Mouse (Mus musculus): ENCODE results near the gene Pkmyt1. TPM values are rescaled to one million over a fixed set of nuclear protein-coding genes. Genes with fewer than 3 reads are reported as not detected.
A peak's percentile ranks its signal among the peaks of the same experiment; 100 is the strongest.

Pkmyt1 gene
- total RNA-seq, 1 experiment from 2014 or later = 6.5 TPM

DNA sequence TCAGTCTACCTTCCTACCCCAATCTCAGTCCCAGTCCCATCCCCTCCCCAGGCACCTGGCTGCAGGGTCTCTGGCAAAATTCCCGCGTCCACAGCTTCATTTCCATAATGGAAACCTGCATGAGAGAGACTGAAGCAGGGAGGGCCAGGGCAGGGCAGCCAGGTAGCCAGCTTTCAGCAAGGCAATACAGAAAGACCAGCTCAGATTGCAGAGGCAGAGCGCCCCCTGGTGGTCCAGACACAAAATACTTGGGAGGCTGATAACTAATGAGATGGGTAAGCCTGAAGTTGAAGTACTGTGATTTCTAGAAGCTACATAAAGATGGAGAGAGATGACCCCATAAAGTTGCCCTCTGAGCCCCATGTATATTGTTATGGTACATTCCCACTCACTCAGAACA is 19.9 kb upstream of the Pkmyt1 start:
- ATAC-seq (ENCODE audit: extremely low read depth, insufficient number of reproducible peaks, low FRiP score, poor library complexity, severe bottlenecking) = peak; percentile 75

- no peak for ATAC-seq (ENCODE audit: extremely low read depth, insufficient number of reproducible peaks, low FRiP score, poor library complexity, severe bottlenecking)
Observed at GRCm38 (mm10) chr17:23717003-23717402, 9.1 kb upstream of the Pkmyt1 start.

DNA sequence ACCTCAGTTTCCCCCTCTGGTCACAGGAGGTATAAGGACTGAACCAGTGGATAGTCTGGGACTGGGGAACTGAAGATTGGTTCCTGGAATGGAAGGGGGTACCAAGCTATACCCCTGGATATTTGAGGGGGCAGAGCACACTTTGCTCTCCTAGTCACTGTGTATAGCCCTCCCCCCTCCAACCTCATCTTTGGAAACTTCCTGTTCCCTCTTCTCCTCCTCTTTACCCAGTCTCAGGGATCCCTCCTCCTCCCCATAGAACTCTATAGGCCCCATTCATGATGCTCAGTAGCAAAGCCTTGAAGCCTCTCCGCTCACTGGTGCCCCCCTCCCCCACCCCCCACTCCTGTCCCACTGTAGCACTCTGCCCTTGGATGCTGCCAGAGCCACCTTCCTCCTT is 6.7 kb upstream of the Pkmyt1 start:
- ATAC-seq (ENCODE audit: extremely low read depth, insufficient number of reproducible peaks, low FRiP score, poor library complexity, severe bottlenecking) = no peak

DNA sequence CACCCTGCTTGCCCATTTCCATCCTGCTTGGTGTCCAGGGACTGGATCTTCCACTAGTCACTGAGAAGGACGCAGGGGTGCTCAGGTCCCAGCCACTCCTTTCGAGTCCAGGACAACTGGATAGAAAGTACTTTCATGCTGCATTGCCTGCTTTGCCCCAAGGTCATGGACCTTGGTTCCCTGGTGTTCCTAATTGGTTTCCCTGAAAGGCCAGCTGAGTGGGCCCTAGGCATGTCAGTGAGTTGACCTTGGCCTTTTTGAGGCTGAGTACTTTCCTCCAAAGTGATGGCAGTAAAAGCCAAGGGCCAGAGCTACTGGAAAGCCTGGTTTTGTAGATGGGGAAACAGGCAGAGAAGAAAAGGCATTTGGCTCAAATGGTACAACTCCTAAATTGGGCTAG is 4.2 kb upstream of the Pkmyt1 start:
- ATAC-seq (ENCODE audit: extremely low read depth, insufficient number of reproducible peaks, low FRiP score, poor library complexity, severe bottlenecking) = no peak

GRCm38 (mm10) chr17:23722376-23723125 is 3.6 kb upstream of the Pkmyt1 start, which contains the start of gene 1520401A03Rik:
1520401A03Rik (minus strand) TSS chr17:23722783.
- no peak for ATAC-seq (ENCODE audit: extremely low read depth, insufficient number of reproducible peaks, low FRiP score, poor library complexity, severe bottlenecking)

DNA sequence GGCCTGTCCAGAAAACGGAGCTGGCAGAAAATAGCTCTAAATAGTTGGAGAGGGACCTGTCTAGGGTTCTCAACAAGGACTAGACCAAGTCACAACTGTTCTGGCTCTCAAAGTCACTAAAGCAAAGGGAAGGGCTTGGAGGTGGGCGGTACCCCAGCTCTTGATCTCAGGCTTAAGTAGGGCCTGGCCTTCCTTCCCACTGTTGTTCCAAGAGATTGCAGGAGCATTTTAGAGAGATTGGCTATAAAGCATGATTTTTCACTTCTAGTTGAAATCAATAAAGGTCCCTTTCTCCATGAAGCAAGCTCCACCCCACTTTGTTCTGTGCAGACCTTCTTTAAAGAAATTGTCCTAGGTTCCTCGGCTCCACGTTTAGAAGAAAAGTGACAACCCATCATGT is 659 bp upstream of the Pkmyt1 start:
- ATAC-seq (ENCODE audit: extremely low read depth, insufficient number of reproducible peaks, low FRiP score, poor library complexity, severe bottlenecking) = no peak

DNA sequence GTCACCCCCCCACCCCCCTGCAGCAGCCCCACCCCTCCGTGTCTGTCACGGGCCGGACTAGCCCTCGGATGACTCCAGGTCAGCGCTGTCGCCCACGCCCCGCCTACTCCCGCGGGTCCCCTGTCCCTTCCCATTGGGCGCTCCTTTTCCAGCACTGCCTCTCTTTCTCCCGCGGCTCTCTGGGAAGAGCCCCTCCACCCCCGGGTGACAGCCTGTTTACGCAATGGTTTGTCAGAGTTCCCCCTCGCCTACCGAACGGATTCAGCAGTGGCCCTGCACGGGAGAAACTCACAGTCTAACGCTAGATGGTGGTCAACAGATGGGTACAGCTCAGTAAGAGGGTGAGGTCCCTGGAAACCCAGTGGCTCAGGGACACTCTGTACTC is 614 bp downstream of the Pkmyt1 start:
- ATAC-seq (ENCODE audit: extremely low read depth, insufficient number of reproducible peaks, low FRiP score, poor library complexity, severe bottlenecking) = no peak

DNA sequence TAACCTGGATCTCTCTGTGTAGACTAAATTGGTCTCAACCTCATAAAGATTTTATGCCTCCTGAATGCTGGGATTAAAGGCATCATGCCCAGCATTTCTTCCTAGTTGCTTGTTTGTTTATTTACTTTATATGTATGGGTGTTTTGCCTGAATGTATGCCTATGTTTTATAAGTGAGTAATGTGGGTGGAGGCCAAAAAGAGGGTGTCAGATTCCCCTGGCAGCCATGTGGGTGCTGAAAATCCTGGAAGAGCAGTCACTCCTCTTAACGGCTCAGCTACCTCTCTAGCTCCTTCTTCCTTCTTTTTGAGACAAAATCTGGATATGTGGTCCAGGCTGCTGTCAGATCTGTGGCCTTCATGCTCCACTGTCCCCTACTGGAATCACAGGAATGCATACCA is 4.3 kb downstream of the Pkmyt1 start:
- ATAC-seq (ENCODE audit: extremely low read depth, insufficient number of reproducible peaks, low FRiP score, poor library complexity, severe bottlenecking) = no peak

DNA sequence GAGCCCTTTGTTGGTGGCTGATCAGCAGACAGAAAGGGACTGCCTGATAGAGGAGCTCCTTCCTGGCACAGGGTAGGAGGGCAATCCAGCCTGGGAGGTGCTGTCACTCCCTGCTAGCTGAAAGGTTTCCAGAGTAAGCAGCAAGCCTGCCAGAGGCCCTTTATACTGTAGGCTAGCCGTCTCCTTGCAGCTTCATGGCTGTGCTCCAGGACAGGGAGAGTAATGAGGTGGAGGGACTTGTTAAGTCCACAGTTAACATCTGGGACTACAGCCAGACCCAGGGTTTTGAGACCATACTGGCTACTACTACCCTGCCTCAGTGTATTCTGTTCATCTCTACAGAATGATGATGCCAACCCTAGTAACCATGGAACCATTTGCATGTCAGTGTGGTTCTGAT is 8.2 kb downstream of the Pkmyt1 start:
- ATAC-seq (ENCODE audit: extremely low read depth, insufficient number of reproducible peaks, low FRiP score, poor library complexity, severe bottlenecking) = no peak

GRCm38 (mm10) chr17:23737493-23738445 is 11.6 kb downstream of the Pkmyt1 start:
- no peak for ATAC-seq (ENCODE audit: extremely low read depth, insufficient number of reproducible peaks, low FRiP score, poor library complexity, severe bottlenecking)

- ATAC-seq (ENCODE audit: extremely low read depth, insufficient number of reproducible peaks, low FRiP score, poor library complexity, severe bottlenecking) = no peak
Observed at GRCm38 (mm10) chr17:23738836-23739201, 12.7 kb downstream of the Pkmyt1 start.

GRCm38 (mm10) chr17:23739202-23740135 is 13.3 kb downstream of the Pkmyt1 start:
- no peak for ATAC-seq (ENCODE audit: extremely low read depth, insufficient number of reproducible peaks, low FRiP score, poor library complexity, severe bottlenecking)

DNA sequence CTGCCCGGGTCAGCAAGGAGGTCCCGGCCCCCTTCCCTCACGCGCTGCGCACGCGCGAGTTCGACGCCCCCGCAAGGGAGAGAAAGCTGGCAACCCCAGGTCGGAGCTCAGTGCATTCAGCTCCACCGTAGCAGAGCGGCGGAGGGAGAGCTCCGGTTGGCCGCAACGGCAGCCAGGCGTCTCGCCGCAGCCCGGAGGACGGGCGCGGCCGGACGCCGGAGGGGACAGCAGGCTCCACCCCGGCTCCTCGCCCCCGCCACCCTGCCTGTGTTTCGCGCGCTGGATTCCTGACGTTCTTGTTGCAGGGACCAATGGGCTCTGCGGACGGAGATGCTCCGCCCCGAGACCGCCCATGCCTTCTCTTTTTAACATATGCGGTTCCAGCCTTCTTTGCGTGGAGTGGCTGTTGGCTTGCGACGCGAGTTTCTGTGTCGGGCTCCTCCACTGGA is 14.0 kb downstream of the Pkmyt1 start:
- peak; percentile 68; the same call in 1 of the 2 replicates for ATAC-seq (ENCODE audit: extremely low read depth, insufficient number of reproducible peaks, low FRiP score, poor library complexity, severe bottlenecking)

DNA sequence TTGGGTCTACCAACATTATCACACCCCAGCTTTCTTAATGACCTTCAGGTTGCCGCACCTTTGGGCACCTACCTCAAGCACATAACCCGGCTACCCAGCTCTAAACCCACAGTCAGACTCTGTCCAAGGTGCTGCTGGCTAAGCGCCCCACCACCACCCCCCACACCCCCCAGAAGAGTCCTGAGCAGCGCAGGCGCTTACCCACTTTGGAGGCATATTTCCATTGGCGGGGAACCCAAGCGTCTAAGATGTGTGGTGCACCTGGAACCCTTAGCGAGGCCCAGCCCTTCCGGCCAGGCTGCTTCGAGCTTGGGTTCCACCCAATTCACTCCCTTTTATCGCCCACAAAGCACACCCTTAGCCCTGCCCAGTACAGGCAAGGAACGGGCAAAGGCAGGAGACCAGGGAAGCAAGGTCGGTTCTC is 14.5 kb downstream of the Pkmyt1 start, which contains the start of gene Paqr4:
TSS of gene Paqr4 (minus strand) at position 270 of the 424 bp plus-strand sequence.
- ATAC-seq (ENCODE audit: extremely low read depth, insufficient number of reproducible peaks, low FRiP score, poor library complexity, severe bottlenecking) = no peak

- ATAC-seq (ENCODE audit: extremely low read depth, insufficient number of reproducible peaks, low FRiP score, poor library complexity, severe bottlenecking) = no peak
Observed at GRCm38 (mm10) chr17:23741359-23742209, 15.4 kb downstream of the Pkmyt1 start.

DNA sequence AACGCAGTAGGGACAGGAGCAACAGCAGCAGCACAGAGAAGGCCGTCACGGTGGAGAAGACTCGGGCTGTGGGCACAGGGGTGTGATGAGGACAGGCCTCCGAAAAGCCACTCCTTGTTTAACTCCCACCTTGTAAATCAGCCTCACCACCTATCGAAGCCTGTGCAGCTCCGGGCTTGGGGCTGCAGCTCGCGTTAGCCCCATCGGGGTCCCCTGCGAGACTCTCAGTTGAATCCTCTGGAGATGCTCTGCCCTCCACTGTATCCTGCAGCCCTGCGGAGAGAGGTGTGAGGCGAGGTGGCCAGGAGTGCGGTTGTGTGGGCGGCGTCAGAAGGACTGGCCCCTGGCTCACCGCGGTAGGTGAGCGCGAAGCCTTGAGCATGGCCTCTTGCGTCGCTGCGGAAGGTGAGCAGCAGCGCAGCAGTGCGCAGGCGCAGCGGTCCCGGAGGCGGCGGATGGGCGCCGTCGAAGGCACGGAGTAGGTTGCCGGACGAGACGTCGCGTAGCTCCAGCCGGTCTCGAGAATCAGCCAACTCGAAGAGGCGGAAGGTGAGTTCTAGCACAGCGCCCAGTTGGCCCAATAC is 16.2 kb downstream of the Pkmyt1 start:
- ATAC-seq (ENCODE audit: extremely low read depth, insufficient number of reproducible peaks, low FRiP score, poor library complexity, severe bottlenecking) = no peak

- ATAC-seq (ENCODE audit: extremely low read depth, insufficient number of reproducible peaks, low FRiP score, poor library complexity, severe bottlenecking) = no peak
Observed at GRCm38 (mm10) chr17:23742941-23743340, 16.8 kb downstream of the Pkmyt1 start.

DNA sequence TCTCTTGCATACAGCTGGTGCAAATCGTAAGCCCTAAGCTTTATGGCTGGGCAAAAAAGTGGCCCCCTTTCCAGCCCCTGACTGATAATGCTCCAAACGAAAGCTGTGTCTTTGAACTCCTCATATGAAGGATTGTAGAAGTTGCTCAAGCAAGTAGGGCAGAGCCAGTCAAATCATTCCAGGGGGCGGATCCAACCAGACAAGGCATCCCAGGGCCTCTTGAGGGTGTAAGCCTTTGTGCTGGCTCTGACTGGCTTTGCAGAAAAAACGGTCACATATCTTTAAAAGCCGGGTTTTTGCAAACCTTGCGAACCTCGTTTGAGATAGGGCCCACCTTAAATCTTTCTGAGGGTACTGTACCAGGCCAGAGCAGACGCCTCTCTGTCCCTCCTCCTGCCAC is 17.9 kb downstream of the Pkmyt1 start:
- ATAC-seq (ENCODE audit: extremely low read depth, insufficient number of reproducible peaks, low FRiP score, poor library complexity, severe bottlenecking) = no peak

Measured in neutrophil, adult 5-6 weeks (primary cell).